Mouse (Mus musculus) testis, adult 2 months (tissue): ENCODE data around the gene Zbtb16. TPM values are rescaled to one million over a fixed set of nuclear protein-coding genes. Genes with fewer than 3 reads are reported as not detected.

Experiments
- H3K27ac ChIP-seq: fragments of 200-500 bp; 2 replicates; pipeline ENCODE4 v1.5.1; 2012; ENCODE audit warnings: low read depth, low read length; ENCODE audit not compliant: control insufficient read depth, insufficient read depth
- H3K27me3 ChIP-seq: fragments of 200-500 bp; 2 replicates; pipeline ENCODE4 v1.6.1; 2012; ENCODE audit warnings: mild to moderate bottlenecking, low read length, moderate library complexity; ENCODE audit not compliant: control insufficient read depth, insufficient read depth
- H3K36me3 ChIP-seq: fragments of 200-500 bp; 2 replicates; pipeline ENCODE4 v1.6.1; 2012; ENCODE audit warnings: mild to moderate bottlenecking, low read length; ENCODE audit not compliant: control insufficient read depth, insufficient read depth
- H3K4me1 ChIP-seq: fragments of 200-500 bp; 2 replicates; pipeline ENCODE4 v1.6.1; 2012; ENCODE audit warnings: low read length; ENCODE audit not compliant: control insufficient read depth, insufficient read depth
- H3K4me3 ChIP-seq: fragments of 200-500 bp; 2 replicates; pipeline ENCODE4 v1.5.1; 2012; ENCODE audit warnings: low read depth, mild to moderate bottlenecking, low read length, moderate library complexity, mixed read lengths; ENCODE audit not compliant: control insufficient read depth
- CTCF ChIP-seq: fragments of 200-500 bp; IDR thresholded peaks from 2 replicates; pipeline ENCODE4 v1.5.1; 2012; ENCODE audit warnings: low read depth, mild to moderate bottlenecking, inconsistent platforms, low read length, moderate library complexity; ENCODE audit not compliant: control insufficient read depth, insufficient read depth, insufficient replicate concordance
- POLR2A ChIP-seq: fragments of 200-500 bp; IDR thresholded peaks from 2 replicates; pipeline ENCODE4 v1.6.1; 2012; ENCODE audit warnings: low read depth, mild to moderate bottlenecking, inconsistent platforms, low read length, moderate library complexity; ENCODE audit not compliant: control insufficient read depth
- polyA plus RNA-seq: library from polyadenylated mRNA; depleted of rRNA; stranded (reverse); fragments of >200 nt; gene quantifications from 2 replicates; pipeline ENCODE4 v1.2.3, GENCODE M21; 2012

Zbtb16 gene
- polyA plus RNA-seq, 1 experiment: 2.6 TPM

DNA sequence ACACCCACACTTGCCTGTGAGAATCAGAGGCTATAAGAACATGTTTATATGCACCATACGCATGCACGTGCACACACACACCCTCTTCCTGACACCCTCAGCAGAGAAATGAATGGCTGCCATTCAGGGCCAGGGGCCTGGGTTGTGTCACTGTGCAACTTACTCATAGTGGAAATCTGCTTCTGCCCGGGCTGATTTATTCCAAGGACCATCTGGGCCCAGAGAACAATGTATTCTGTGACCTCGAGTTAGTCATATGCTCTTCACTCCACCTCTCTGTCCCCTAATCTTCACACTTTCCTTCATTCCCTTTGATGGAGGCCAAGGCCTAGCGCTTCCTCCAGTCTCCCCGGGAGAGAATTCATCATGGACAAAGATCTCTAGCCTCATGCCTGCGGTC is 150.3 kb downstream of the Zbtb16 start:
- no peaks in the 10 kb centered on the region for H3K36me3 ChIP-seq
- no peaks in the 10 kb centered on the region for H3K27me3 ChIP-seq
- no peak overlapping the region for H3K4me3 ChIP-seq
- H3K4me1 ChIP-seq: no peaks in the 10 kb centered on the region
- H3K27ac ChIP-seq: no peak overlapping the region
- no peak for TF ChIP-seq CTCF
- TF ChIP-seq POLR2A: no peak

DNA sequence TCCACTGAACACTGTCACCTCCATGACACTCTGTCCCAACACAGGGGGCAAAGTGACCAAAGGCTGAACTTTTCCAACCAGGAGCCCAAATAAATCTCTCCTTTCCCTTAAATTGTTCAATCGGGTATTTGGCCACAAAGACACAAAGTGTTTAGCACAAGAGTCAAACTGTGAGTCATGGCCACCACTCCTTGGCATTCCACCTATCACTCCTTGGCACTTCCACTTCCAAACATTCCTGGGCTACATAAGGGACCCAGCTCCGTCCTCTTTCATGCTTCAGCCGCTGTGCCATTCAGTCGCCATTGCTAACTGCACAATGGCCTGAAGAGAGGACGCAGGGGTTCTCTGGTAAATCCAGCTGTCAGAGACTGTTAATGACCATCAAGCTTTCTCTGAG is 151.9 kb downstream of the Zbtb16 start:
- Histone ChIP-seq H3K4me3 (no peak overlapping the region), H3K27me3 (no peaks in the 10 kb centered on the region), H3K4me1 (no peaks in the 10 kb centered on the region), H3K27ac (no peak overlapping the region), H3K36me3 (no peaks in the 10 kb centered on the region)
- TF ChIP-seq CTCF: no peak
- TF ChIP-seq POLR2A: no peak

DNA sequence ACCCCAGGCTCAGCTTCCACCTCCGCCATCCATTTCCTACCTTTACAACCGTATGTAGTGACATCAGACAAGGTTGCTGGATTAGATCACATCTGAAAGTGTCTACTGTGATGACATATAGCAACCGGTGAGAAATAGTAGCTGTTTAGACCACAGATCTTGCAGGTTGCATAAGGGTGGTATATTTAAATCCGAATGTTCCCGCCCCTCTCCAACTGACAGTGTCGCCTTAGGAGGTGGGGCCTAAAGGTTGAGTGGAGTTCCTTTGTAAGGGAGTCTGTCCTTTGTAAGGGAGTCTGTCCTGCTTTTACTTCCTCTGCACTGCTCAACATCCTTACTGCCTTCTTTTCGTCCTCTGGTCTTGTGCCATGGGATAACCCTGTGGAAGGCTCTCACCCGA is 154.8 kb downstream of the Zbtb16 start:
- H3K36me3 ChIP-seq: no peaks in the 10 kb centered on the region
- TF ChIP-seq POLR2A (no peak), CTCF (no peak)
- H3K27ac ChIP-seq: no peak overlapping the region
- no peak overlapping the region for H3K4me3 ChIP-seq
- no peaks in the 10 kb centered on the region for H3K4me1 ChIP-seq
- no peaks in the 10 kb centered on the region for H3K27me3 ChIP-seq

DNA sequence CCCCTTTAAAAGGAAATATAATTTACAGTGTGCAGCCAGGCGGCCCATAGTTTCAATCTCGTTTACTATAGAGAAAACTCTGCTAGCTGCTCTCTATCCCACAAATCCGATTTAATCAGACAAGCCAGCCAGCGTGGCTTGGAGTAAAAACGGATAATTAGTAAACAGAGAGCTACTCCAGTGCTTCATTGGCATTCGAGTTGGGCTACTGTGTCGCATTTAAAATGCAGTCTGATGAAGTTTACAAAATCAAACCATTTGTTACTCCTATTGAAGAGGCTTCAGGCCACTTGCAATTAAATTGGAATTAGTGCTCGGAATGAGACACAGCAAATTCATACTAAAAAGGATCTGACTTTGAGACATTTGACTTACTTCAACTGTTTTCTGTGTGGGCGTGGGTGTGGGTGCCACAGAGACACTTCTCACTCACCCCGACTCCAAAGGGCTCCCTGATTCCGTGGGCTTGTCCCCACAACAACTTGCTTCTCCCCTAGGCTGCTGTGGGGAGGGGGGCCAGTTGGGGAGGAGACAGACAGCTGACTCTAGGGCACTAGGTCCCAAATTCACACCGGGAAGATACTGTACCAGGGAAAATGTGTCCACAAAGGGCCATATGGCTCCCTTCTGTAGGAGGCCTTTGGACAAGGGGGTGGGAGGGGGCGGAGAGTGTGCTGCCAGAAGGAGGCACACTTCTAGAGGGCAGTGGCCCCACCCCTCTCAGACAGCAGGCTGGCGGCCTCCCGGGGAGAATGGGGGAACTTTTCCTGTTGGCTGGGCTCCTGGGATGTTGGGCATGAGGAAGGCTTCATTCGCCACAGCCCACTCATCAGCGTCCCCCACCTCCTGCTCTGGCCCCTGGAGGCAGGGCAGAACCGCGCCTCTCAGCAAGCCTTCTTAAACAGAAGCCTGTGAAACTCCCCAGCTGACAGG is 157.3 kb downstream of the Zbtb16 start:
- Histone ChIP-seq H3K4me3 (no peak overlapping the region), H3K36me3 (no peaks in the 10 kb centered on the region), H3K27me3 (no peaks in the 10 kb centered on the region), H3K4me1 (no peaks in the 10 kb centered on the region), H3K27ac (no peak overlapping the region)
- no peak for TF ChIP-seq POLR2A
- TF ChIP-seq CTCF: no peak

DNA sequence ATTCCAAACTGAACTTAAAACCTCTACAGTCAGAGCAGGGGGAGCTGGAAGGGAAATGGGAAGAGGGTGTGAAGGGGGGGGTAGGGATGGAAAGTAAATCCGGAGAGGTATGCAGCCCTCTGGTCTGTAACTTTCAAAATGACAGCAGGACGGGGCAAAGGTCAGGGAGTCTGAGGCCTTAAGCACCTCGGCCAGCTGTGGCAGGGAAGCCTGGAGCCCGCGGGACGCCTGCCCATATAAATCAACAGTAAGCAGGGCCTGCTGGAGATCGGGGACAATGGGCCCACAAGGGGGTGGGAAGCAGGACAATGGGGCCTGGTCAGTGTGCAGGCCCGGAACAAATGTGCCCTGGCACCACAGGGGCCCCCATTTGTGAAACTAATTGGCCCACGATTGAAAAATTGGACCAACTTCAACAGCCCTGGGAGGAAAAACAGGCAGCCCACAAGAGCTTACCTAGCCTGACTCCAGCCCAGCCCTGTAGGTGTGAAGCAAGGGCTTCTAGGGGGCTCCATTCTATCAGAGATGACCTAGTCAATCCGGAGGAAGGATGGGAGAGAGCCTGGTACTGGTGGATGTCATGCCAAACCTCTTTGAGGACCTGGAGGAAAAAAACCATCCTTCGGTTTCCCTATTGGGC is 160.8 kb downstream of the Zbtb16 start:
- H3K36me3 ChIP-seq: no peaks in the 10 kb centered on the region
- no peak overlapping the region for H3K4me3 ChIP-seq
- no peaks in the 10 kb centered on the region for H3K4me1 ChIP-seq
- H3K27ac ChIP-seq: no peak overlapping the region
- no peaks in the 10 kb centered on the region for H3K27me3 ChIP-seq
- no peak for TF ChIP-seq POLR2A
- no peak for TF ChIP-seq CTCF

DNA sequence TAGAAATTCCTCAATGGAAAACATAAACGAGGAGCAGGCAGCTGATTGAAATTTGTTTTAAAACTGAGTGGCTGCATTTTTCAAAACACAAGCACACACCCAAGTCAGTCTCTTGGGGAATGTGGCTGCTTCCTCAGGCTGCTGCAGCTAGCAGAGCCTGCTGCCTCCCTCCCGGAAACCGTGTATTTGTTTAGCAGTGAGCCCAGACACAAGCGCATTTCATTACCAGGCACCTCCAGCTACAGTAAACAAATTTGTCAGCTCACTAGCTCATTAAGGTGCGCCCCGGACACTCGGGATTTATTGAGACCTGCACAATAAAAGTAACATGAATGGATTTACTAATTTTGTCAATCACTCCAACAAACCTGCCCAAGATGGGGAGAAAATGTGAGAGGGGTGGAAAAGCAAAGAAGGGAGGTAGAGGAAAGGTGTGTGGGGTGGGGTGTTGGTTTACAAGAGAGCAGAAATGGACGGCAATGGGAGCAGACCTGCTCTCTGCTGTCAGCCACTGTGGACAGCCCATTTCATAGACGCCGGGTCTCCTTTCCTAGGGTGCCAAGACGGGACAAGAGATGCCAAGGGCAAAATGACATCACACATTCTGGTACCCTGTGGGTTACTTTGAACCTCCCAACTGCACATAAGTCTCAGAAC is 161.5 kb downstream of the Zbtb16 start:
- TF ChIP-seq POLR2A: no peak
- TF ChIP-seq CTCF: no peak
- Histone ChIP-seq H3K4me3 (no peak overlapping the region), H3K27me3 (no peaks in the 10 kb centered on the region), H3K36me3 (no peaks in the 10 kb centered on the region), H3K27ac (no peak overlapping the region), H3K4me1 (no peaks in the 10 kb centered on the region)

DNA sequence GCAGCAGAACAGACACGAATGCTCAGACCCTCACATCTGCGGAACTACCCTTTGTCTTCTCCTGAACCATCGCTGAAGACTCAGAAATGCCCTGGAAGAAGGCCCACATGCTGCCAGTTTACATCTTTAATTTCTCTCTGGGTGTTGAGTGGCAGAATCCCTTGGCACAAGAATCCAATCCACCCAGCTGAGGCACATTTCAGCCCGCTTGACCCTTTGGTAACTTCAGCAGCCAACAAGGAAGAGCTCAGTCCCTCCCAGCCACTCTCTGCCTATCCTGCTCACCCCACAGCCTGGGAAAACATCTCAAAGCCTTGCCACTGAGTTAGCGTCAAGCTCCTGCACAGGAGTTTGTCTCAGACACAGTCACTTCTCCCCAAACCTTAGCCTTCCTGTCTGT is 162.2 kb downstream of the Zbtb16 start:
- H3K4me1 ChIP-seq: no peaks in the 10 kb centered on the region
- H3K36me3 ChIP-seq: no peaks in the 10 kb centered on the region
- no peaks in the 10 kb centered on the region for H3K27me3 ChIP-seq
- TF ChIP-seq POLR2A (no peak), CTCF (no peak)
- H3K4me3 ChIP-seq: no peak overlapping the region
- no peak overlapping the region for H3K27ac ChIP-seq
